Mouse (Mus musculus) left cerebral cortex, adult 8-10 months (tissue): Measurements from ENCODE around the gene Vmn2r63. TPM values are rescaled to one million over a fixed set of nuclear protein-coding genes. Genes with fewer than 3 reads are reported as not detected.
"Not testable (repeated sequence)": the region's sequence is repeated elsewhere in the genome, so short reads cannot be mapped to it uniquely, and the experiment has no call there.

Experiments used
- DNase-seq, 2 experiments: peaks; one replicate each; pipeline ENCODE4 v3.0.0; 2022; ENCODE audit warnings: low spot score in 2 of 2
- microRNA-seq, 2 experiments: library from miRNA; unstranded; fragments of <30 nt; microRNA quantifications; one replicate each; pipeline ENCODE4 v1.2.0; 2022
- total RNA-seq, 4 experiments: library from RNA; stranded (reverse); gene quantifications; 2 replicates each; pipeline ENCODE4 v1.2.4; 2022

Gene Vmn2r63
- not detected for total RNA-seq

- not testable (repeated sequence) for DNase-seq
These were observed at the start of gene Vmn2r63 for GRCm38 (mm10) chr7:42933722-42934121. Gene Vmn2r63 (minus strand): TSS chr7:42933822.

- no peak for DNase-seq
These were observed 47.1 kb upstream of the Vmn2r63 start for GRCm38 (mm10) chr7:42980739-42981138.

- no peak for DNase-seq
These were observed 46.5 kb upstream of the Vmn2r63 start for GRCm38 (mm10) chr7:42980098-42980497.

- DNase-seq = no peak
These were observed 31.6 kb upstream of the Vmn2r63 start for GRCm38 (mm10) chr7:42965246-42965645.

- DNase-seq = not testable (repeated sequence)
These were observed 35.6 kb downstream of the Vmn2r63 start for GRCm38 (mm10) chr7:42898067-42898466.

- no peak for DNase-seq
These were observed 55.5 kb downstream of the Vmn2r63 start for GRCm38 (mm10) chr7:42878090-42878489.

- DNase-seq = not testable (repeated sequence)
These were observed 66.7 kb downstream of the Vmn2r63 start, which contains the start of gene Gm2381 for GRCm38 (mm10) chr7:42866801-42867458. Gene Gm2381 (minus strand): TSS chr7:42867234.

Small RNAs within 50 kb of the gene (microRNA-seq; reads per million reads assigned to microRNA genes)
- 0 reads per million in 2 experiments for gene Gm23256

Other genes starting within 250 kb of the Vmn2r63 start
- gene Zfp975, start 241.1 kb downstream of the Vmn2r63 start, total RNA-seq = 1 to 10 TPM; 6.2 to 8.8 (median 6.9) TPM
- gene Gm17067, start 206.8 kb downstream of the Vmn2r63 start, total RNA-seq = under 1 TPM in 1 of 4 experiments, not detected in 3; 0.09 TPM
- gene Vmn2r62, start 140.3 kb downstream of the Vmn2r63 start, total RNA-seq = not detected
- gene Gm2381, start 66.6 kb downstream of the Vmn2r63 start, total RNA-seq = under 1 TPM; 0.09 to 0.19 (median 0.15) TPM
- gene Gm9268, start 84.9 kb upstream of the Vmn2r63 start, total RNA-seq = not detected
- gene Zfp936, start 180.4 kb upstream of the Vmn2r63 start, total RNA-seq = not detected